Mouse (Mus musculus): ENCODE data around the gene Btbd9.
"Not testable (repeated sequence)": the region's sequence is repeated elsewhere in the genome, so short reads cannot be mapped to it uniquely, and the experiment has no call there.

Btbd9 gene

GRCm38 (mm10) chr17:30556512-30556911 lies 19.8 kb downstream of the Btbd9 start:
- no peak for DNase-seq (ENCODE audit: low spot score in 2 of 2)

GRCm38 (mm10) chr17:30553027-30553937 lies 23.0 kb downstream of the Btbd9 start:
- no peak for DNase-seq (ENCODE audit: low spot score in 2 of 2)

- no peak for DNase-seq (ENCODE audit: low spot score in 2 of 2)
These were observed 25.5 kb downstream of the Btbd9 start for GRCm38 (mm10) chr17:30550774-30551107.

- no peak for DNase-seq (ENCODE audit: low spot score in 2 of 2)
These were observed 26.2 kb downstream of the Btbd9 start for GRCm38 (mm10) chr17:30549899-30550773.

GRCm38 (mm10) chr17:30539098-30539497 lies 37.2 kb downstream of the Btbd9 start:
- DNase-seq (ENCODE audit: low spot score in 2 of 2): no peak

GRCm38 (mm10) chr17:30536651-30537050 lies 39.6 kb downstream of the Btbd9 start:
- no peak for DNase-seq (ENCODE audit: low spot score in 2 of 2)

- DNase-seq (ENCODE audit: low spot score in 2 of 2): no peak
These were observed 43.2 kb downstream of the Btbd9 start for GRCm38 (mm10) chr17:30533098-30533497.

- DNase-seq (ENCODE audit: low spot score in 2 of 2): no peak
These were observed 45.7 kb downstream of the Btbd9 start for GRCm38 (mm10) chr17:30530542-30530940.

GRCm38 (mm10) chr17:30529632-30530541 lies 46.4 kb downstream of the Btbd9 start:
- no peak for DNase-seq (ENCODE audit: low spot score in 2 of 2)

GRCm38 (mm10) chr17:30525405-30526295 lies 50.6 kb downstream of the Btbd9 start:
- DNase-seq (ENCODE audit: low spot score in 2 of 2): no peak

- DNase-seq (ENCODE audit: low spot score in 2 of 2): no peak
These were observed 51.8 kb downstream of the Btbd9 start for GRCm38 (mm10) chr17:30524451-30524850.

GRCm38 (mm10) chr17:30523783-30524182 lies 52.5 kb downstream of the Btbd9 start:
- DNase-seq (ENCODE audit: low spot score in 2 of 2): no peak

GRCm38 (mm10) chr17:30522406-30523078 lies 53.7 kb downstream of the Btbd9 start:
- no peak for DNase-seq (ENCODE audit: low spot score in 2 of 2)

GRCm38 (mm10) chr17:30519172-30519512 lies 57.1 kb downstream of the Btbd9 start:
- DNase-seq (ENCODE audit: low spot score in 2 of 2): not testable (repeated sequence)

- no peak for DNase-seq (ENCODE audit: low spot score in 2 of 2)
These were observed 57.7 kb downstream of the Btbd9 start for GRCm38 (mm10) chr17:30518431-30519171.

GRCm38 (mm10) chr17:30516580-30517340 lies 59.5 kb downstream of the Btbd9 start:
- no peak for DNase-seq (ENCODE audit: low spot score in 2 of 2)

- no peak for DNase-seq (ENCODE audit: low spot score in 2 of 2)
These were observed 60.9 kb downstream of the Btbd9 start for GRCm38 (mm10) chr17:30515401-30515800.

- no peak for DNase-seq (ENCODE audit: low spot score in 2 of 2)
These were observed 63.3 kb downstream of the Btbd9 start for GRCm38 (mm10) chr17:30513034-30513433.

- no peak for DNase-seq (ENCODE audit: low spot score in 2 of 2)
These were observed 63.8 kb downstream of the Btbd9 start for GRCm38 (mm10) chr17:30512531-30512930.

All from heart, adult 9 months (tissue).